Mouse (Mus musculus) lung, embryonic 16.5 days (tissue): ENCODE measurements around the gene Fam216b. TPM values are rescaled to one million over a fixed set of nuclear protein-coding genes. Genes with fewer than 3 reads are reported as not detected.

Experiments used
- ATAC-seq: fragments of 200-750 bp; cut with Nextera tagmentation; 2 replicates; pipeline ENCODE4 v1.8.0; 2017; ENCODE audit warnings: low read depth, mild to moderate bottlenecking, moderate library complexity
- H3K27ac ChIP-seq: fragments of 300-500 bp; sonication (generic); 2 replicates; pipeline ENCODE4 v1.5.1; 2014; ENCODE audit warnings: mild to moderate bottlenecking, control low read depth, low read length
- H3K27me3 ChIP-seq: fragments of 300-500 bp; sonication (generic); 2 replicates; pipeline ENCODE4 v1.6.1; 2014; ENCODE audit warnings: low read depth, low read length, mixed read lengths; ENCODE audit not compliant: control insufficient read depth, insufficient read depth
- H3K36me3 ChIP-seq: fragments of 300-500 bp; sonication (generic); 2 replicates; pipeline ENCODE4 v1.6.1; 2014; ENCODE audit warnings: low read length; ENCODE audit not compliant: control insufficient read depth, insufficient read depth
- H3K4me1 ChIP-seq: fragments of 300-500 bp; sonication (generic); replicated peaks from 2 replicates; pipeline ENCODE4 v1.6.1; 2014; ENCODE audit warnings: low read length, mixed read lengths; ENCODE audit not compliant: control insufficient read depth, insufficient read depth
- H3K4me2 ChIP-seq: fragments of 300-500 bp; sonication (generic); 2 replicates; pipeline ENCODE4 v1.6.1; 2014; ENCODE audit warnings: low read depth, low read length, control low read depth
- H3K4me3 ChIP-seq: fragments of 300-500 bp; sonication (generic); 2 replicates; pipeline ENCODE4 v1.5.1; 2014; ENCODE audit warnings: mild to moderate bottlenecking, low read length, control low read depth
- H3K9ac ChIP-seq: fragments of 300-500 bp; sonication (generic); 2 replicates; pipeline ENCODE4 v1.6.1; 2014; ENCODE audit warnings: low read length, control low read depth
- H3K9me3 ChIP-seq: fragments of 300-500 bp; sonication (generic); 2 replicates; pipeline ENCODE4 v1.6.1; 2016; ENCODE audit warnings: low read length; ENCODE audit not compliant: control insufficient read depth
- whole genome bisulfite sequencing: fragments of 180-500 bp; shearing (Covaris S2); extraction: QIAGEN DNeasy Blood & Tissue Kit; methylation state at CpG from one replicate; pipeline ENCODE4 v1.1.7; 2014; 5-methylcytosine and 5-hydroxymethylcytosine counted together
- polyA plus RNA-seq: library from polyadenylated mRNA; unstranded; fragments of >200 nt; fragmentation: Nextera tagmentation; extraction: Ambion mirVana; gene quantifications from 2 replicates; pipeline ENCODE4 v1.2.1, GENCODE M21; 2015

Gene Fam216b
- polyA plus RNA-seq, 1 experiment from 2014 or later, result 0.59 TPM

DNA sequence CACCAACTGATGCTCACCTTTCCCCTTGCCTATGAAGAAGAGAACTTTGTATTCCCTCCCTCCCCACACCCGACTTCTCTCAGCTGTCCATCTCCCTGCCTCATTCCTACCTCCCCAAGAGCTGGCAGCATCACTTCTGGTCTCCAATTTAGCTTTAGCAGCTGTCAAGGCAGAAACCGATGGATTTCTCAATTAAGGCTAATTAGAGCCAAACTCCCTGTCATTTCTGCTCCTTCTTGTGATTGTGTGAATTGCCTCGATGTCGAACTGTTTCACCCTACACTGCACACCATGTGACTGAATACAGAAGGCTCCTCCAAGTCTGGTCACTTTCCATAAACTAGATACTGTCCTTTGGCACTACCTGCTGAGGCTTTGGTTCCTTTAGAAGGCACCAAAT is 20.6 kb upstream of the Fam216b start:
- H3K9me3 ChIP-seq, result no peaks in the 10 kb centered on the region
- no peak overlapping the region for H3K4me3 ChIP-seq
- 79% methylated on average over 4 of the region's 4 CpGs for WGBS
- H3K4me2 ChIP-seq, result no peak overlapping the region
- no peak overlapping the region for H3K27ac ChIP-seq
- no peak overlapping the region for H3K9ac ChIP-seq
- H3K4me1 ChIP-seq, result no peaks in the 10 kb centered on the region
- no peak for ATAC-seq
- no peaks in the 10 kb centered on the region for H3K36me3 ChIP-seq
- no peaks in the 10 kb centered on the region for H3K27me3 ChIP-seq

GRCm38 (mm10) chr14:78108388-78108787 is 19.6 kb upstream of the Fam216b start:
- Histone ChIP-seq H3K27ac (no peak overlapping the region), H3K4me1 (no peaks in the 10 kb centered on the region), H3K9me3 (no peaks in the 10 kb centered on the region), H3K4me3 (no peak overlapping the region), H3K27me3 (no peaks in the 10 kb centered on the region), H3K4me2 (no peak overlapping the region), H3K36me3 (no peaks in the 10 kb centered on the region), H3K9ac (no peak overlapping the region)
- ATAC-seq, result no peak
- 63% methylated on average over 3 of the region's 3 CpGs for WGBS

DNA sequence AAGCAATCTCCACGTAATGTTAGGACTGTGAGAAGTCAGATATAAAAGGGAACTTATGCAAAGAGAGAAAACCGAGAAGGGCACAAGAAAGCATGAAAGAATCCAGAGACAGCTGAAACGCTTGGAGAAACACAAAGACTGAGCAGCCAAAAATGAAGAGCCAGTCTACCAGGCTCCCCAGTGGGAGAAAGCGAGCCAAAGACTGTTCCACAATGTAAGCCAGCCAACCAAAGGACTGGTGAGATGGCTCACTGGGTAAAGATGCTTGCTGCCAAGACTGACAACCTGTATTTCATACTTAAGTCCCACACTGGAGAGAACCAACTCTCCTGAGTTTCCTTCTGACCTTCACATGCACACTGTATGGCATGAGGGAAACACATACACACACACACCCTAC is 784 bp upstream of the Fam216b start:
- Histone ChIP-seq H3K27ac (no peak overlapping the region), H3K9ac (no peak overlapping the region), H3K4me2 (no peak overlapping the region), H3K36me3 (no peaks in the 10 kb centered on the region), H3K4me1 (no peaks in the 10 kb centered on the region), H3K27me3 (no peaks in the 10 kb centered on the region), H3K4me3 (no peak overlapping the region), H3K9me3 (no peaks in the 10 kb centered on the region)
- WGBS, result 65% methylated on average over 4 of the region's 4 CpGs
- no peak for ATAC-seq

- Histone ChIP-seq H3K4me1 (no peaks in the 10 kb centered on the region), H3K27ac (no peak overlapping the region), H3K9ac (no peak overlapping the region), H3K9me3 (no peaks in the 10 kb centered on the region), H3K36me3 (no peaks in the 10 kb centered on the region), H3K27me3 (no peaks in the 10 kb centered on the region), H3K4me3 (no peak overlapping the region), H3K4me2 (no peak overlapping the region)
- no peak for ATAC-seq
- whole genome bisulfite sequencing, result 53% methylated on average over 5 of the region's 5 CpGs
These were observed 5.3 kb downstream of the Fam216b start for GRCm38 (mm10) chr14:78083465-78083864.

GRCm38 (mm10) chr14:78077508-78077907 is 11.3 kb downstream of the Fam216b start:
- no peak for ATAC-seq
- H3K36me3 ChIP-seq, result no peaks in the 10 kb centered on the region
- H3K27me3 ChIP-seq, result no peaks in the 10 kb centered on the region
- H3K4me1 ChIP-seq, result no peaks in the 10 kb centered on the region
- H3K9ac ChIP-seq, result no peak overlapping the region
- H3K27ac ChIP-seq, result no peak overlapping the region
- no peak overlapping the region for H3K4me3 ChIP-seq
- no peaks in the 10 kb centered on the region for H3K9me3 ChIP-seq
- WGBS, result 66% methylated on average over 2 of the region's 2 CpGs
- H3K4me2 ChIP-seq, result no peak overlapping the region

- no peak overlapping the region for H3K4me2 ChIP-seq
- H3K36me3 ChIP-seq, result no peaks in the 10 kb centered on the region
- no peak overlapping the region for H3K27ac ChIP-seq
- ATAC-seq, result no peak
- H3K4me3 ChIP-seq, result no peak overlapping the region
- no peak overlapping the region for H3K9ac ChIP-seq
- H3K4me1 ChIP-seq, result no peaks in the 10 kb centered on the region
- WGBS, result 70% methylated on average over 9 of the region's 9 CpGs
- no peaks in the 10 kb centered on the region for H3K27me3 ChIP-seq
- H3K9me3 ChIP-seq, result no peaks in the 10 kb centered on the region
These were observed 22.7 kb downstream of the Fam216b start for GRCm38 (mm10) chr14:78065938-78066710.

GRCm38 (mm10) chr14:78062484-78062883 is 26.3 kb downstream of the Fam216b start:
- Histone ChIP-seq H3K9ac (no peak overlapping the region), H3K4me1 (no peaks in the 10 kb centered on the region), H3K27me3 (no peaks in the 10 kb centered on the region), H3K4me3 (no peak overlapping the region), H3K27ac (no peak overlapping the region), H3K36me3 (no peaks in the 10 kb centered on the region), H3K4me2 (no peak overlapping the region), H3K9me3 (no peaks in the 10 kb centered on the region)
- ATAC-seq, result no peak
- 85% methylated on average over 11 of the region's 11 CpGs for WGBS

DNA sequence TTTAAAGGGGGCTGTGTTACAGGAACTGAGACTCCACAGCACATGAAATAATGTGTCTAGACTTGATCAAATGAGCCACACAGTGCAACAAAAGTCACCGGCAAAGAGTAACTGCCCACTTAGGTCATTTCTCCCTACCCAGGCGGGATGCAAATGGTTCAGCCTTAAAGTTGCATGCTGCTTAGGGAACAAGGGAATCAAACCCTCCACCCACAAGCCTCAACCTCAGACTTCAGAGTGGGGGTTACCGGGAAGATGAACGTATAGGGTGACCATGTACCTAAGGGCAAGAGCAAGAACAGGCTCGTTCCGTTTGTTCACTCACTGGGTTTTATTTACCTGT is 28.2 kb downstream of the Fam216b start:
- H3K27me3 ChIP-seq, result no peaks in the 10 kb centered on the region
- H3K4me2 ChIP-seq, result no peak overlapping the region
- H3K4me1 ChIP-seq, result no peaks in the 10 kb centered on the region
- no peak overlapping the region for H3K9ac ChIP-seq
- ATAC-seq, result no peak
- H3K9me3 ChIP-seq, result no peaks in the 10 kb centered on the region
- 75% methylated on average over 6 of the region's 6 CpGs for WGBS
- no peak overlapping the region for H3K27ac ChIP-seq
- no peak overlapping the region for H3K4me3 ChIP-seq
- no peaks in the 10 kb centered on the region for H3K36me3 ChIP-seq

GRCm38 (mm10) chr14:78059878-78060608 is 28.8 kb downstream of the Fam216b start:
- Histone ChIP-seq H3K9me3 (no peaks in the 10 kb centered on the region), H3K27me3 (no peaks in the 10 kb centered on the region), H3K27ac (no peak overlapping the region), H3K4me1 (no peaks in the 10 kb centered on the region), H3K4me2 (no peak overlapping the region), H3K36me3 (no peaks in the 10 kb centered on the region), H3K4me3 (no peak overlapping the region), H3K9ac (no peak overlapping the region)
- WGBS, result 62% methylated on average over 9 of the region's 9 CpGs
- no peak for ATAC-seq
